Mouse (Mus musculus) macrophage (primary cell): ENCODE data around the gene Tmem184b. TPM values are rescaled to one million over a fixed set of nuclear protein-coding genes. Genes with fewer than 3 reads are reported as not detected.

Source experiments
- H3K27ac ChIP-seq: fragments of 350-480 bp; formaldehyde crosslinking; 2 replicates; pipeline ENCODE4 v1.9.0; 2021
- H3K36me3 ChIP-seq: fragments of 350-480 bp; formaldehyde crosslinking; 2 replicates; pipeline ENCODE4 v1.9.0; 2021; ENCODE audit errors: inconsistent target
- H3K4me3 ChIP-seq: fragments of 350-480 bp; formaldehyde crosslinking; 2 replicates; pipeline ENCODE4 v1.9.0; 2021; ENCODE audit errors: inconsistent target
- H3K79me2 ChIP-seq: fragments of 350-480 bp; formaldehyde crosslinking; 2 replicates; pipeline ENCODE4 v1.9.0; 2021; ENCODE audit errors: inconsistent target
- WGBS: methylation state at CpG from one replicate; pipeline ENCODE4 v1.1.7; 2026; ENCODE audit warnings: inconsistent platforms; ENCODE audit not compliant: missing documents; 5-methylcytosine and 5-hydroxymethylcytosine counted together
- polyA plus RNA-seq: library from polyadenylated mRNA; stranded (reverse); fragments of 250-400 nt; gene quantifications from 3 replicates; pipeline ENCODE4 v1.2.4, GENCODE M21; 2018; ENCODE audit warnings: inconsistent platforms

Gene Tmem184b
- polyA plus RNA-seq, 1 experiment from 2014 or later: 40.4 TPM

DNA sequence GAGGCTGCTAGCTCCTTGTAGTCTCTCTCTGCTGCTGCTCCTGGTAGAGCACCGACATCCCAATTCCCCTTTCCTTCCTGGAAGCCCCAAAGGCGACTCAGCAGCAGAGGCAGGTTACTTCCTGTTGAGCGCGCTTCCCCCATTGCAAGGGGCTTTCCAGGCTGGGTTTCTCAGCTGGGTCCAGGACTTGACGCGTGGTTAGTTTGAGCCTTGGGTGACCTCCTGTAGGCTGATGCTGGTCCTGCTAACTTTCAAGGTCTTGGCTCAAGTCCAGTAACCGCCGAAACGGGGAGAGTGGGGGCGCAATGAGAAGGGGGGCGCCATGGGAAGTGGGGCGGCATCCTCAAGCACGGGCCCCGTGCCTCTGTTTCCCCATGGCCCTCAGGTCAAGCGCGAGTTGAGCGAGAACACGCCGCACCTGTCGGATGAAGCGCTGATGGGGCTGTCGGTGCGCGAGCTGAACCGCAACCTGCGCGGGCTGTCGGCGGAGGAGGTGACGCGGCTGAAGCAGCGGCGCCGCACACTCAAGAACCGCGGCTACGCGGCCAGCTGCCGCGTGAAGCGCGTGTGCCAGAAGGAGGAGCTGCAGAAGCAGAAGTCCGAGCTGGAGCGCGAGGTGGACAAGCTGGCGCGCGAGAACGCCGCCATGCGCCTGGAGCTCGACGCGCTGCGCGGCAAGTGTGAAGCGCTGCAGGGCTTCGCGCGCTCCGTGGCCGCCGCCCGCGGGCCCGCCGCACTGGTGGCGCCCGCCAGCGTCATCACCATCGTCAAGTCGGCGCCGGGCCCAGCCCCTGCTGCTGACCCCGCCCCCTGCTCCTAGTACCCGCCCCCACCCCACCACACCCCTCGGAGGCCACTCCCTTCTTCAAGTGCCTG, 46.1 kb downstream of the Tmem184b start:
- H3K36me3 ChIP-seq: peaks cover 12% of the 10 kb centered on the region; the same call in 1 of the 2 replicates
- H3K4me3 ChIP-seq: peak overlapping the region; percentile 15; the same call in 1 of the 2 replicates
- 1% methylated on average over 74 of the region's 77 CpGs for WGBS
- H3K79me2 ChIP-seq: no peaks in the 10 kb centered on the region
- H3K27ac ChIP-seq: no peak overlapping the region

DNA sequence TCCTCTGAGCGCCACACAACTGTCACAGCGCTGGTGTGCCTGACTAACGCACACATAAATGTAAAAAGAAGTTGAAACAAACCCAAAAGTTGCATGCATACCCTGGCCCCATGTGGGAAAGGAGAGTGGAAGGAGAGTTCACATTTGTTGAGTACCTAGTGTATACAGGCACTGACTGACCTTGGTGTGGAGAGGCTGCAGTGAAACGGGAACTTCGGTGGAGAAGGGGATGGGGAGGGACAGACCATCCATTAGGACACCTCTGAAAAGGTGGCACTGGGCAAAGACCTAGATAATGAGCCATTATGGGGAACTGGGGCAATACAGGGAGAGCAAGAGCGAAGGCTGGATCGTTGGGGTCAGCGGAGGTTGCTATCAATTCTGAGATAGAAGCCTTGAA, 46.9 kb downstream of the Tmem184b start:
- WGBS: 84% methylated on average over 8 of the region's 8 CpGs
- peaks cover 4% of the 10 kb centered on the region; the same call in 1 of the 2 replicates for H3K36me3 ChIP-seq
- H3K4me3 ChIP-seq: no peak overlapping the region

DNA sequence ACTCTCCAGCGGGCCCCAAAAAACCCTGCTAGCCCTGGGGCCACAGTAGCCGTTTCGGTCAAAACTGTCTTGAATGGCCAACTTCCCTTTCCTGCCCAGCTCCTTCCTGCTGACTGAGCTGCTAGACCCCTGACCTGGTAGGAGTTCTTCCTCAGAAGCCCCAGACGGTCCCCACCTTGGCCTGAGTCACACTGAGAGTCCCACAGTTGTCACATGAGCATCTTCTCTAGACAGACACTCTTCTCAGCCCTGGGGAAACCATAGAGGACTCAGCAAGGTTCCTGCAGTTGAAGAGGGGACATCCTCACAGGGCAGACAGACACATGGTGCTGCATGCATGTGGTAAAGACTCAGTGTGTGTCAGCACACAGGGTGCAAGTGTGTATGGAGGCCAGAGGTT, 48.8 kb downstream of the Tmem184b start:
- Histone ChIP-seq H3K79me2 (no peaks in the 10 kb centered on the region; the same call in 1 of the 2 replicates), H3K27ac (no peak overlapping the region), H3K4me3 (no peak overlapping the region), H3K36me3 (no peaks in the 10 kb centered on the region)
- WGBS: 23% methylated on average over 4 of the region's 4 CpGs

More for the DNA sequence above, 46.9 kb downstream of the Tmem184b start:
- Histone ChIP-seq H3K79me2 (no peaks in the 10 kb centered on the region; the same call in 1 of the 2 replicates), H3K27ac (no peak overlapping the region)

DNA sequence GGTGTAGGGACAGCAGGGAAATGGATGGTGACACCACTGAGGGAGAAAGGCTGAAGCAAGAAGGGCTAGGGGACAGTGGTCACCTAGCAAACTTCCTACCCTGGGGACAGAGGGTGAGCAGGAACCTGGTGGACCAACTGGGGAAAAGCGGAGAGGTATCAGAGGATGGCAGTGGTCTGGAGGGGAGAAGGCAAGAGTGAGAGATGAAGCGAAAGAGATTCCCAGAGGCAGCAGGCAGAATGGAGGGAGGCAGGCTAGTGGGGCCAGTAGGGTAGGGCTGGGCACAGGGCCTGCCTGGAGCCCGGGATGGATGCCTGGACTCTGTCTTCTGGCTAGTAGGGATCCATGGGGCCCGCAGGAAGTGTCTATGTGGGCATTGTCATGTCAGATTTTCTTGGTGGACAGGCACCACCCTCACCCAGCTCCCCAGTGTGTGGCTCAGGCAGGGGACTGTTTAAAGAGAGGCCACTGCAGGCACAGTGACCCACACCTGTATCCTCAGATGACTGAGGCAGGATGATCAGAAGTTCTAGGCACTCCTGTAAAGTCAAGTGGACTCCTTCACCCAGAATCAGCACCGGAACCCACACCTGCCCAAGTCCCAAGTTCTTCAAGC, 49.6 kb downstream of the Tmem184b start:
- no peaks in the 10 kb centered on the region; the same call in 1 of the 2 replicates for H3K79me2 ChIP-seq
- no peak overlapping the region for H3K4me3 ChIP-seq
- 88% methylated on average over 5 of the region's 5 CpGs for WGBS
- H3K27ac ChIP-seq: no peak overlapping the region
- H3K36me3 ChIP-seq: no peaks in the 10 kb centered on the region

DNA sequence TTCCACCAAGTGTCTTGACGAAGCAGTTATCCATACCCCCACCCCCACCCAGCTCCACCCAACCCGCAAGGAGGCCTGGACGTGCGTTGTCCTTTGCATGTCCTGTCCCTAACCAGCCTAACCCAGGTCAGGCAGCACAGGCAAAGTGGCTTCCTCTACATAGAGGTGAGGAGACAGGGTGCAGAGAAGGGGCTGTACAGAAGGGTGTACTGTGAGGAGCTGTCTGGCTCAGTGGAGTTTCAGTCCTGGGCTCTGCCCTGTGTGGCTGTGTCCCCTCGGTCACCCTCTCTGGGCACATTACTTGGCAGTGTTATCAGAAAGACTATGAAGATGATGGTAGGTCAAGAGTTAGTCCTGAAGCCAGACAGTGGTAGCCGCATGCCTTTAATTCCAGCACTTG, 50.9 kb downstream of the Tmem184b start:
- WGBS: 98% methylated on average over 6 of the region's 6 CpGs
- H3K79me2 ChIP-seq: no peaks in the 10 kb centered on the region; the same call in 1 of the 2 replicates
- H3K36me3 ChIP-seq: no peaks in the 10 kb centered on the region
- H3K27ac ChIP-seq: no peak overlapping the region
- no peak overlapping the region for H3K4me3 ChIP-seq

DNA sequence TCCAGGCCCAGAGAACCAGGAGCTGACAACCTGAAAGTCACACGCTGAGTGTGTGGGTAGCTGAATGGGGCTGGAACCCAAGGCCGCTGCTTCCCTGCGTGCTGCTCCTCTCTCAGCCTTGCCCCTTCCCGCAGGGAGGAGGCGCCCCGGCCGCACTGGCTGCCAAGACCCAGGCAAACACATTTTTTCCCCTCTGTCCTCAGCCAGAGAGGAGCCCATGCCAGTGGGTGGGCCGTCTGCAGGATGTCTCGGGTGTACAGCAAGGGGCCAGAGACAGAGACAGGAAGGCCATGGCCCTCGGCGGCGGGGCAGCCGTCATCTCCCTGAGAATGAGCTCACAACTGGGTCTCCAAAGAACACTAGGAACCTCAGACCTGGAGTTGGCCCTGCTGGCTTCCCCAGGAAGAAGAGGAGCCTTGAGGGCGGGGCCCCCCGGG, 52.0 kb downstream of the Tmem184b start:
- Histone ChIP-seq H3K36me3 (no peaks in the 10 kb centered on the region), H3K27ac (no peak overlapping the region), H3K4me3 (no peak overlapping the region), H3K79me2 (no peaks in the 10 kb centered on the region; the same call in 1 of the 2 replicates)
- 80% methylated on average over 15 of the region's 15 CpGs for WGBS

DNA sequence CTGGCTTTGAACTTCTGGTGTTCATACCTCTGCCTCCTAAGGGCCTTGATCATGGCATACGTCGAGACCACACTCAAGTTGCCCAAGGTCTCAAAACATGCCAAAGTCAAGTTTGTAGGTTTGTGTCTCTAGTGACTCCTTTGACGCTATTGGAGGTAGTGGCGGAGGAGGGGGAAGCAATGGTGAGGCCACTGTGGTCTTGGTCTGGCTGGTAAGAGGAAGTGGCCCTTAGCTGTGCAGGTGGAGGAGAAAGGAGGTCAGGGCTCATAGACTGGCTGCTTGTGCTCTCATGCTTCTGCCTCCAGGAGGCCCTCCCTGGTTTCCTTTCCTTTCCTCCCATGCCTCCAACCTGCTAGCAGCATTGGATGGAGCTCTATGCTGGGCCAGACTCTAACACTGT, 52.5 kb downstream of the Tmem184b start:
- WGBS: 66% methylated on average over 4 of the region's 4 CpGs
- H3K4me3 ChIP-seq: no peak overlapping the region
- no peaks in the 10 kb centered on the region; the same call in 1 of the 2 replicates for H3K79me2 ChIP-seq
- no peak overlapping the region for H3K27ac ChIP-seq
- H3K36me3 ChIP-seq: no peaks in the 10 kb centered on the region

DNA sequence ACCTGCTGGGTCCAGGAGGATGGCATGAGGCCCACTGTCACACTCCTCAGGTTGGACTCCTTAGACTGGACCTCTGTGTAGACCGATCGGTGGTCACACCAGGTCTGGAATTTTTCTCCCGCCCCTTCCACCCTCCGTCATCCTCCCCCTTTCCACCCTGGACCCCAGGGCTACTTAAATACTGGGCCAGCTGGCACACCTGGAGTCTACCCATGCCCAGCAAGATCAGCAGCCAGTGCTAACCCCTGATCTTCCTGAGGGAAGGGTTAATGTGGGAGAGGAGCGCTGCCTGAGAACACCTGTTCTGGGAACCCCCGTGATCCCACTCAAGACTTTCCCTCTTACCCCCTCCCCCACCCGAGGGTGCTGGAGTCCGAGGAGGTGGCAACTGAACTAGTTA, 54.7 kb downstream of the Tmem184b start:
- 87% methylated on average over 8 of the region's 8 CpGs for WGBS
- no peaks in the 10 kb centered on the region for H3K36me3 ChIP-seq
- H3K79me2 ChIP-seq: no peaks in the 10 kb centered on the region; the same call in 1 of the 2 replicates
- peak overlapping the region; percentile 38; the same call in 1 of the 2 replicates for H3K4me3 ChIP-seq
- H3K27ac ChIP-seq: no peak overlapping the region

DNA sequence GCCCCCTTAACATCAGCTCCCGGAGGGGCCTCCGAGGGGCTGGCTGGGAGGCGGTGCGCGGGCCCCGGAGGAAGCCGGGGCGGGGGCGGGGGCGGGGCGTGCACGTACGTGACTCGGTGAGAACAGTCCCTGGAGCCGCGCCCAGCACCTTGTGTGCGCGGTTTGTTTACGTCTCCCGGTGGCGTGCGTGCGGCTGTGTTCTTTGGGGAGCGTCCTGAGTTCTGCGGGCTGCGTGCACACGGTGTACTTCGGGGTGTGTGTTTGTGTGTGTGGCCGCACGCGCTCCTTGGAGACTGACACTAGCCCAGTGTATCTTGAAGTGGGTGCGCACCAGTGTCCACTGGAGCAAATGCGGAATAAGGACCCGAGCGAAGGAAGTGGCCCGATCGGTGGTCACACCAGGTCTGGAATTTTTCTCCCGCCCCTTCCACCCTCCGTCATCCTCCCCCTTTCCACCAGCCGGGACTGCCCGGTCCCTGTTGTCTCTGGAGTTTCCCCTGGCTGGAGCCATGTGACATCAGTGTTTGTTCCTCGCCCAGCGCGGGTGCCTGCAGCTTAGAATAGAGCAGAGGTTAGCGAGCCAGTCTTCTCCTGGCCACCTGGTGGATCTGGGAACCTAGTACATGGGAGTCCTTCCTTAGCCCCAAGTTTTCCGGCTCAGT, 55.4 kb downstream of the Tmem184b start:
- Histone ChIP-seq H3K4me3 (peak overlapping the region; percentile 38), H3K79me2 (no peaks in the 10 kb centered on the region; the same call in 1 of the 2 replicates), H3K36me3 (no peaks in the 10 kb centered on the region), H3K27ac (no peak overlapping the region; the same call in 1 of the 2 replicates)
- WGBS: under 1% methylated on average over 46 of the region's 46 CpGs

DNA sequence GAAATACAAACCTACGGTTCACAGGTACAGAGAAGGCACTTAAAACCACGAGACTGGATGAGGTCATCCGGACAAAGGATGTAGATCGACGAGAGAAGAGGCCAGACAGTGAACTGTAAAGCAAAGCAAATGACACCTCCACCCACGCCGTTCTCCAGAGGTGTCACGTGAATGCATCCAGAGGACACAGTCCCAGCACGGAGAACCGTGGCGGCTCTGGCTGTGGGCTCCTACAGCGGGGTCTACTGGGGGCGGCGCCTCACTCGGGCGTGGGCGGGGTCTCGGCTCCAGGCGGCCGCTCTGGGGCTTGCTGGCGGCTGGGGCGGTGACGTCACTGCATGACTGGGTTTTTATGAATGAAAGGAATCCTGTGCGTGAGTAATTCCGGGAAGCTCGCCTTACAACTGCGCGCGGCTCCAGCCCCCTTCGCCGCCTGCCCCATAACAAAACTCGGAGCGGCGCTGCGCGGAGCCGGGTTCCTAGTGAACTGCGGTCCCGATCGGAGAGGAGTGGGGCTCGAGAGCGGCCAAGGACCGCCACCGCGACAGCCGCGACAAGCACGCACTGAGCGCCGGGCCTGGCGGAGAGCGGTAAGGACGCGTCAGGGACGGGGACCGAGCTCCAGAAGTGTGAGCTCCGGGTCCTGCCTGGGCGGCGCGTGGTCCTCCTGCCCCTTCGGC, 56.1 kb downstream of the Tmem184b start:
- H3K79me2 ChIP-seq: no peaks in the 10 kb centered on the region; the same call in 1 of the 2 replicates
- under 1% methylated on average over 57 of the region's 61 CpGs for WGBS

DNA sequence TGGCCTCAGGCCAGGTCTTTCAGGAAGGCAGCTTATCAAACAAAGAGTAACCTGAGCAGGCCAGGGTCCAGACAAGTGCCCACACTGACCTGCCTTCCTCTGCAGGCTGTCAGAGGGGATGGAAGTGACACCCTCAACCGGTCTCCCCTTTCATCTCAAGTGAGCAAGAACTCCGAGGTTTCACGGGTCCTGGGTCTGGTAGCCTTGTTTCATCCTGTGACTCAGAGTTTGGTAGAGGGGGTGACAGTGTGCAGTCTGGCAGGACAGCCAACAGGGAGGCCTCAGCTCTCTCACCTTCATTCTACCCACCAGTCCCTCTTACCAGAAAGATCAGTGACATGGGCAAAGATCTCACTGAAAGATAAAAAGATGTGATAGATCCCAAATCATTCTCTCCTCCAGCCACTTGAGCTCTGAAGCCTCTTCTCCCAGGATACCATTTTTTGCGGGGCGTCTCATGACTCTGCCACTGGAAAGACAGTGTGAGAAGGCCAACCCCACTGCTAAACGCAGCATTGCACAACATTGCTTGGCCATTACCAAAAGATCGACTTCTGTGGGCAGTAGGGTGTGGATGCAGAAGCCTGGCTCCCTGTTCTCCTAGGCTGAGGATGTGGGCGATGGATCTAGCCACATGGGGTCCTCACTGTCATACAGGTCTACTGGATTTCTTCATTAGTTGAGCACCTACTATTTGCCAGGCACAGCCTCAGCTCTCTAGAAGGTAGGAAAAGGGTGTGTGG, 57.1 kb downstream of the Tmem184b start, which contains the start of gene Maff:
Maff (plus strand) TSS at position 571 of the 743 bp plus-strand sequence.
- no peaks in the 10 kb centered on the region for H3K36me3 ChIP-seq
- no peak within 1 kb of the TSS for H3K27ac ChIP-seq
- WGBS: 39% methylated on average over 8 of the region's 8 CpGs
- H3K79me2 ChIP-seq: no peaks in the 10 kb centered on the region; the same call in 1 of the 2 replicates
- H3K4me3 ChIP-seq: peak within 1 kb of the TSS; percentile 38; the same call in 1 of the 2 replicates

More for the DNA sequence above, 56.1 kb downstream of the Tmem184b start:
- no peak overlapping the region for H3K27ac ChIP-seq
- H3K36me3 ChIP-seq: no peaks in the 10 kb centered on the region
- peak overlapping the region; percentile 38 for H3K4me3 ChIP-seq

DNA sequence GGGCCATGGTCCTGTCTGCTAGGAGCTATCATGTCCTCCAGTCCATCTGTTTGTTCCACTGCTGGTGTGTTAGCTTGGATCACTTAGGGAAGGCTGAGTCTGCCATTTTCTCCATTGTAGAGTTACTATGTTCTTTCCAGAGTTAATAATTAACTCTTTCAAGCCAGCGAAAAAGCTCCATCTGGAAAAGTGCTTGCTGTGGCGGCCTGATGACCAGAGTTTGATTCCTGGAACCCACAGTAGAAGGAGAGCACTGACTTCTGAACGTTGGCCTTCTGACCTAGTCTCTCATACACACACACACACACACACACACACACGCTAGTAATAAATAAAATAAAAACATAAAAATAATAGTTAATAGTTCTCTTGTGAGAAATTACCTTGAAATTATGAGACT, 58.7 kb downstream of the Tmem184b start:
- Histone ChIP-seq H3K27ac (no peak overlapping the region), H3K4me3 (no peak overlapping the region), H3K36me3 (no peaks in the 10 kb centered on the region), H3K79me2 (no peaks in the 10 kb centered on the region)
- WGBS: 85% methylated on average over 2 of the region's 4 CpGs

DNA sequence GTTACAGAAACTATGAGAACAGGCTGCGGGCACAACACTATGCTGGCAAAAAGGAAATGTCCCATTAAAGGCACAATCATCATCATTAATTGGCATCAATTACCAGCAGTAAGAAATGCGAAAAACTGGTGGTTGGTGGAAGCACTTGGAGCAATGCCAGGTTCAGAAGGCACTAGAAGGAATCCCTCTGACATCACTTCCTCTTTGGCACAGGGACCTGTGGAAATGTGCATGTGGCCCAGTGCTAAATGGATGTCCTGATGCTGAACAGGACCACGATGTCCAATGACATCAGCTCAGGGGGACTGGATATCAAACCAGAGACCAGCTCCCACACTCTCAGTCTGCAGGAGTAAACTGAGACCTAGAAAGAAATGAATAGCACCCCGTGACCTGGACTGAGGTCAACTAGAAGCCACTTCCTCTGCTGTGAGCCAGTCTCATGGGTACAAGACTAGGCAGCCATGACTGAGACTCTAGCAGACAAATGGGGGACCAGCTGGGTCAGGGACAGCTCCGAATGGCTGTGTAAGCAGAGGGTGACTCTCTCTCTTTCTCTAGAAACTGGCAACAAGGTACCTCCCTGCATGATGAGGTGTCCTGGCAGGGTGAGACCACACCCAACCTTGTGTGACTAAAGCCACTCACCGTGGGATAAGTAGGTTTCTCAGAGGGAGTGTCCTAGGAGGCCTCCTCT, 60.6 kb downstream of the Tmem184b start:
- WGBS: 69% methylated on average over 6 of the region's 6 CpGs
- H3K27ac ChIP-seq: no peak overlapping the region
- H3K4me3 ChIP-seq: no peak overlapping the region
- no peaks in the 10 kb centered on the region for H3K36me3 ChIP-seq
- no peaks in the 10 kb centered on the region for H3K79me2 ChIP-seq
